Mouse (Mus musculus) layer of hippocampus, adult 11-12 months (tissue): Measurements from ENCODE around the gene Edem2.
"Not testable (repeated sequence)": the region's sequence is repeated elsewhere in the genome, so short reads cannot be mapped to it uniquely, and the experiment has no call there.

Experiments used
- DNase-seq: peaks from one replicate; pipeline ENCODE4 v3.0.0; 2022; ENCODE audit warnings: low spot score

Gene Edem2

GRCm38 (mm10) chr2:155735766-155736165 is 6.5 kb upstream of the Edem2 start, which contains the start of gene Gm17581:
Gene Gm17581 (minus strand): TSS chr2:155735866.
- not testable (repeated sequence) for DNase-seq

- no peak for DNase-seq
Observed at GRCm38 (mm10) chr2:155735080-155735479, 5.8 kb upstream of the Edem2 start.

GRCm38 (mm10) chr2:155728742-155729141 is 533 bp downstream of the Edem2 start:
- DNase-seq = no peak

- DNase-seq = no peak
Observed at GRCm38 (mm10) chr2:155727764-155728395, 1.4 kb downstream of the Edem2 start.

GRCm38 (mm10) chr2:155726302-155726701 is 3.0 kb downstream of the Edem2 start:
- DNase-seq = no peak

- no peak for DNase-seq
Observed at GRCm38 (mm10) chr2:155724526-155724925, 4.7 kb downstream of the Edem2 start.

GRCm38 (mm10) chr2:155724036-155724435 is 5.2 kb downstream of the Edem2 start:
- no peak for DNase-seq

- DNase-seq = no peak
Observed at GRCm38 (mm10) chr2:155720585-155720984, 8.7 kb downstream of the Edem2 start.

- no peak for DNase-seq
Observed at GRCm38 (mm10) chr2:155717082-155717990, 11.9 kb downstream of the Edem2 start.

GRCm38 (mm10) chr2:155710557-155710956 is 18.7 kb downstream of the Edem2 start:
- DNase-seq = no peak

GRCm38 (mm10) chr2:155707251-155707650 is 22.0 kb downstream of the Edem2 start:
- DNase-seq = peak; percentile 64

- DNase-seq = no peak
Observed at GRCm38 (mm10) chr2:155703630-155704029, 25.6 kb downstream of the Edem2 start.

GRCm38 (mm10) chr2:155701399-155701919 is 27.8 kb downstream of the Edem2 start:
- DNase-seq = no peak

- DNase-seq = not testable (repeated sequence)
Observed at GRCm38 (mm10) chr2:155698443-155698842, 30.8 kb downstream of the Edem2 start.

GRCm38 (mm10) chr2:155696851-155697250 is 32.4 kb downstream of the Edem2 start:
- no peak for DNase-seq

- DNase-seq = peak; percentile 89
Observed at GRCm38 (mm10) chr2:155696091-155696558, 33.1 kb downstream of the Edem2 start.

GRCm38 (mm10) chr2:155695316-155695715 is 34.0 kb downstream of the Edem2 start:
- DNase-seq = no peak

- DNase-seq = no peak
Observed at GRCm38 (mm10) chr2:155694564-155694963, 34.7 kb downstream of the Edem2 start.

GRCm38 (mm10) chr2:155693136-155693535 is 36.1 kb downstream of the Edem2 start:
- DNase-seq = no peak

GRCm38 (mm10) chr2:155691723-155692493 is 37.4 kb downstream of the Edem2 start, which contains the start of gene Trpc4ap:
Gene Trpc4ap (minus strand): TSS chr2:155692384.
- DNase-seq = peak; percentile 97

- DNase-seq = no peak
Observed at GRCm38 (mm10) chr2:155691336-155691722, 37.9 kb downstream of the Edem2 start.

GRCm38 (mm10) chr2:155689211-155689610 is 40.1 kb downstream of the Edem2 start:
- DNase-seq = no peak
